Comparison of ENCODE assay signal across 8 mouse cellular contexts in genomic region chr6:135065236-135065957, GRCm38 (mm10). TPM values are rescaled to one million over a fixed set of nuclear protein-coding genes. Genes with fewer than 3 reads are reported as not detected.
A peak's percentile ranks its signal among the peaks of the same experiment; 100 is the strongest.
DNase-seq lines count a peak whose midpoint lies in the region; ATAC-seq and TF ChIP-seq lines count a peak whose summit lies in the region.

TSS of gene Gprc5a (plus strand) at chr6:135065651.

- TF ChIP-seq CTCF in bone marrow, adult 2 months (IDR thresholded peaks at IDR 0.05; ENCODE audit: control insufficient read depth, insufficient read depth, low read length), result no peak

- peak; percentile 69 for ATAC-seq in forebrain, embryonic 16.5 days
- peak; percentile 66; the same call in 1 of the 2 replicates for ATAC-seq in hindbrain, embryonic 15.5 days (ENCODE audit: low FRiP score, low read depth)
- peak; percentile 92 for ATAC-seq in liver, embryonic 12.5 days

- H3K36me3 ChIP-seq in forebrain, embryonic 16.5 days (ENCODE audit: control insufficient read depth, insufficient read depth), result no peaks in the 10 kb centered on the region
- H3K36me3 ChIP-seq in hindbrain, embryonic 15.5 days, result no peaks in the 10 kb centered on the region
- H3K36me3 ChIP-seq in liver, embryonic 12.5 days, result no peaks in the 10 kb centered on the region
- H3K36me3 ChIP-seq in myocyte (ENCODE audit: control insufficient read depth, insufficient read depth), result no peaks in the 10 kb centered on the region

- 1% methylated on average over 44 of the region's 44 CpGs for WGBS in bone marrow, adult 2 months
- WGBS in forebrain, embryonic 16.5 days, result 1% methylated on average over 44 of the region's 44 CpGs
- under 1% methylated on average over 44 of the region's 44 CpGs for WGBS in hindbrain, embryonic 15.5 days
- 2% methylated on average over 44 of the region's 44 CpGs for WGBS in liver, embryonic 12.5 days (ENCODE audit: insufficient replicate concordance)

- no peaks in the 10 kb centered on the region for H3K9me3 ChIP-seq in forebrain, embryonic 16.5 days (ENCODE audit: control insufficient read depth, low read length)
- no peaks in the 10 kb centered on the region for H3K9me3 ChIP-seq in hindbrain, embryonic 15.5 days
- no peaks in the 10 kb centered on the region for H3K9me3 ChIP-seq in liver, embryonic 12.5 days (replicated peaks)

- no peak within 1 kb of the TSS for H3K27ac ChIP-seq in bone marrow, adult 2 months (ENCODE audit: control insufficient read depth, insufficient read depth, low read depth, low read length, poor library complexity)
- no peak within 1 kb of the TSS for H3K27ac ChIP-seq in forebrain, embryonic 16.5 days (ENCODE audit: low read length)
- H3K27ac ChIP-seq in hindbrain, embryonic 15.5 days (replicated peaks), result no peak within 1 kb of the TSS
- H3K27ac ChIP-seq in liver, embryonic 12.5 days, result no peak within 1 kb of the TSS

- peaks cover 22% of the 10 kb centered on the region for H3K79me2 ChIP-seq in myocyte (ENCODE audit: control insufficient read depth, insufficient read depth)

- peak within 1 kb of the TSS; percentile 24 for H3ac ChIP-seq in myocyte (ENCODE audit: control insufficient read depth, insufficient read length)

- no peaks in the 10 kb centered on the region for H3K4me1 ChIP-seq in bone marrow, adult 2 months (ENCODE audit: control insufficient read depth, insufficient read depth, low read length)
- peaks cover 10% of the 10 kb centered on the region for H3K4me1 ChIP-seq in forebrain, embryonic 16.5 days (replicated peaks; ENCODE audit: control insufficient read depth, insufficient read depth, low read length)
- H3K4me1 ChIP-seq in hindbrain, embryonic 15.5 days (replicated peaks), result peaks cover 9% of the 10 kb centered on the region
- peaks cover 23% of the 10 kb centered on the region for H3K4me1 ChIP-seq in liver, embryonic 12.5 days

- H3K9ac ChIP-seq in forebrain, embryonic 16.5 days (replicated peaks; ENCODE audit: low read depth, low read length), result peak within 1 kb of the TSS; percentile 61
- H3K9ac ChIP-seq in hindbrain, embryonic 15.5 days, result peak within 1 kb of the TSS; percentile 25; the same call in 1 of the 2 replicates
- peak within 1 kb of the TSS; percentile 73 for H3K9ac ChIP-seq in liver, embryonic 12.5 days

- TF ChIP-seq POLR2A in bone marrow, adult 2 months (IDR thresholded peaks at IDR 0.05; ENCODE audit: borderline replicate concordance, control insufficient read depth, low read depth, low read length), result no peak
- TF ChIP-seq POLR2A in myocyte (IDR thresholded peaks at IDR 0.05; ENCODE audit: insufficient read length, low read depth), result peak; percentile 59

- H3K4me2 ChIP-seq in forebrain, embryonic 16.5 days (ENCODE audit: low read length), result peak within 1 kb of the TSS; percentile 86
- peak within 1 kb of the TSS; percentile 70 for H3K4me2 ChIP-seq in hindbrain, embryonic 15.5 days
- peak within 1 kb of the TSS; percentile 94 for H3K4me2 ChIP-seq in liver, embryonic 12.5 days
- peak within 1 kb of the TSS; percentile 83 for H3K4me2 ChIP-seq in myocyte (ENCODE audit: low read depth)

- DNase-seq in cerebellum, postnatal 25 days, result peak; percentile 16 to 29
- DNase-seq in cerebellum, postnatal 36 days, result no peak
- DNase-seq in urinary bladder, adult 2 months (ENCODE audit: low spot score), result peak; percentile 44

- H3K4me3 ChIP-seq in bone marrow, adult 2 months (replicated peaks; ENCODE audit: control insufficient read depth, low read depth, low read length), result peak within 1 kb of the TSS; percentile 18
- peak within 1 kb of the TSS; percentile 50 for H3K4me3 ChIP-seq in forebrain, embryonic 16.5 days (replicated peaks; ENCODE audit: low read length)
- H3K4me3 ChIP-seq in hindbrain, embryonic 15.5 days, result peak within 1 kb of the TSS; percentile 38
- H3K4me3 ChIP-seq in liver, embryonic 12.5 days, result peak within 1 kb of the TSS; percentile 63
- H3K4me3 ChIP-seq in myocyte, result peak within 1 kb of the TSS; percentile 62

- H3K27me3 ChIP-seq in forebrain, embryonic 16.5 days (replicated peaks; ENCODE audit: control insufficient read depth, insufficient read depth, low read length), result peaks cover 3% of the 10 kb centered on the region; the same call in 1 of the 2 replicates
- peaks cover 21% of the 10 kb centered on the region for H3K27me3 ChIP-seq in hindbrain, embryonic 15.5 days
- peaks cover 30% of the 10 kb centered on the region for H3K27me3 ChIP-seq in liver, embryonic 12.5 days (replicated peaks)
- H3K27me3 ChIP-seq in myocyte (ENCODE audit: control insufficient read depth, insufficient read depth, insufficient read length), result no peaks in the 10 kb centered on the region

TF ChIP-seq in myocyte, 11 proteins besides CTCF, POLR2A, EP300 and RAD21:
- TF ChIP-seq CEBPB (IDR thresholded peaks at IDR 0.05; ENCODE audit: insufficient read depth, poor library complexity, severe bottlenecking) (no peak), MAX (IDR thresholded peaks at IDR 0.05; ENCODE audit: low read depth) (no peak), MYOD1 (IDR thresholded peaks at IDR 0.05; ENCODE audit: control insufficient read depth in 1 of 3, insufficient read length in 2 of 3, low read depth in 2 of 3) (no peak), USF1 (IDR thresholded peaks at IDR 0.05; ENCODE audit: low read depth) (no peak), REST (IDR thresholded peaks at IDR 0.05; ENCODE audit: insufficient read depth, insufficient read length) (no peak), MYOG (IDR thresholded peaks at IDR 0.05; ENCODE audit: control insufficient read depth in 1 of 3, insufficient read depth in 1 of 3, insufficient read length in 2 of 3, low read depth in 2 of 3) (no peak), POLR2AphosphoS2 (IDR thresholded peaks at IDR 0.05; ENCODE audit: insufficient read length, low read depth) (peak; percentile 64)

RNA-seq across cellular contexts. Expression of gene Gprc5a, which starts in this region (rescaled TPM):
- polyA plus RNA-seq in bone marrow, adult 2 months (2011; ENCODE audit: insufficient read depth, insufficient read length, low replicate concordance, missing spikeins), result not detected in 2 replicates
- 0.37 and 0.81 TPM in 2 replicates for polyA plus RNA-seq in forebrain, embryonic 16.5 days (2015; fragmentation: Nextera tagmentation; extraction: Ambion mirVana)
- polyA plus RNA-seq in hindbrain, embryonic 15.5 days (2015; fragmentation: Nextera tagmentation; extraction: Ambion mirVana), result 0.34 and 0.64 TPM in 2 replicates
- 0.64 and 0.74 TPM in 2 replicates for polyA plus RNA-seq in liver, embryonic 12.5 days (2016; fragmentation: Nextera tagmentation; extraction: Ambion mirVana)
- polyA plus RNA-seq in myocyte (2012; fragmentation: generic; extraction: Trizol), result 10.8 TPM
- 2.0 and 3.5 TPM in 2 replicates for polyA plus RNA-seq in urinary bladder, adult 2 months (2012; rRNA removed)

Comparison
In these comparisons a context has a peak if more than half of its experiments do, and no peak if none do; other contexts are left out.
1. DNase-seq: peak in cerebellum, postnatal 25 days (2 of 2) and urinary bladder, adult 2 months (single experiment); none in cerebellum, postnatal 36 days (0 of 2).
2. Peak in ATAC-seq, H3K4me3 ChIP-seq, H3K9ac ChIP-seq and H3K4me2 ChIP-seq in forebrain, embryonic 16.5 days; RNA of the gene not detected or under 1 TPM.
3. Peak in ATAC-seq, H3K4me3 ChIP-seq, H3K9ac ChIP-seq and H3K4me2 ChIP-seq in hindbrain, embryonic 15.5 days; RNA of the gene not detected or under 1 TPM.
4. Peak in ATAC-seq, H3K4me3 ChIP-seq, H3K9ac ChIP-seq and H3K4me2 ChIP-seq in liver, embryonic 12.5 days; RNA of the gene not detected or under 1 TPM.
5. Peak in every context shown above with its lines, with median percentiles within 50 percentile points of each other: H3K4me3 ChIP-seq, ATAC-seq, H3K4me2 ChIP-seq and H3K9ac ChIP-seq.